Mouse (Mus musculus): ENCODE data around the gene Ankrd33b.

DNA sequence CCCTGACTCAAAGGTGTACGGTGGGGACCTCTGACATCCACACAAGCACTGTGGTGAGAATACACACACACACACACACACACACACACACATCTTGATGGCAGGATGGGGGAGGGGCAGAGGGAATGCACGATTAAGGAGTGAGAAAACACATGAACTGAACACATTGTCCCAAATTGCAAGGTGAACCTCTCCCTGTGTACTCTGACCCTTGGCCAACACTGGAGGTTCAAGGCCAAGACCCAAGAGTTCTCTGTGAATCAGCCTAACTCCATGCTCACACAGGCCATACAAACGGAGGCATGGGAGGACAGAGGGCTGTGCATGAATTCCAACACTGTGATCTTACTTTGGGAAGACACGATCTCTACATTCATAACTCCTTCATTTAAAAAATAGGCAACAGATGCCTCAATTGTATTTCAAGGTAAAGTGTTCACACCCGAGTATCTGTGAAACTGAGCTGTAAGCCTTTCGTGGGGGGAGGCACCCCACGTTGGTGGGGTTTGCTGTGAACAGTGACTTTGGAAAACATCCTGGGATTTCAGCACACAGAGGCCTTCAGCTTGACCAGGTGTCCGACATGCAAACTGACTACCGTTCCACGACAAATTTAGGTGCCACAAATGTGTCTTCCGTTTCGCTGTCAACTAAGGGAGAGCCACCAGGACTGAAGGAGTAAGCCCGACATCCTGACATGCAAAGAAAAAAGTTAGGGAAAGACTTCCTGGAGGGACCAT is 4.1 kb downstream of the Ankrd33b start:
- TF ChIP-seq CEBPB (IDR thresholded peaks at IDR 0.05; ENCODE audit: low read depth) (no peak), CTCF (IDR thresholded peaks at IDR 0.05; ENCODE audit: control insufficient read depth, insufficient read depth, insufficient read length) (no peak), MYOD1 (IDR thresholded peaks at IDR 0.05; ENCODE audit: control insufficient read depth, insufficient read length, low read depth) (no peak), MAX (IDR thresholded peaks at IDR 0.05) (no peak), USF1 (IDR thresholded peaks at IDR 0.05; ENCODE audit: low read depth) (no peak), MYOG (IDR thresholded peaks at IDR 0.05; ENCODE audit: control insufficient read depth, extremely low read depth, insufficient read length) (no peak), FOSL1 (IDR thresholded peaks at IDR 0.05; ENCODE audit: insufficient read depth, low read length, poor library complexity, severe bottlenecking) (no peak)
